Mouse (Mus musculus): Measurements from ENCODE around the gene Rac2. TPM values are rescaled to one million over a fixed set of nuclear protein-coding genes. Genes with fewer than 3 reads are reported as not detected.

Gene Rac2
- polyA plus RNA-seq, 1 experiment from 2014 or later = 11.1 TPM

DNA sequence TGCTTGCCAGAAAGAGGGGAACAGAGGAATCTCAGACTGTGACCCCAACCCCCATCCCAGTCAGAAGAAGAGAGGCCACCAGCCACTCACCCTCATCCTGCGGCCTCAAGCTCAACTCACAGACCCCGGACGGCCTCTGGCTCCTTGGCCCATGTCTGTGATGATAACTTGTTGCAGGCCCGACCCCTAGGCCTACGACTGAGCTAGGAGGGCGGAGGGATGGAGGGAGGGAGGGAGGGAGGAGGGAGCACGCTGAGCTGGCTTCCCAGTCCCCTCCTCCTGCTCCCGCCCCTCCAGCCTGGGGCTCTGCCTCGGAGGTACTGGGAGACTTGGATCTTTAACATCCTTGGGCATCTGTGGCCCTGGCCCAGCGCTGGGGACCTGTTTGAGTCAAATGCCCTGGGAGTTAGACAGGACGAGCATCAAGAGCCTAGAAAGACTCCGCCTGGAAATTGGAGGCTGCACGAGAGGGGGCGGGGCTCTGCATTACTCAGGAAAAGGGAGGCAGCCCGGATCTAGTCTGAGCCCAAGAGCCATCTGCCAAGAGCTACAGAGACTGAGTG, 43.1 kb downstream of the Rac2 start:
- H3K27me3 ChIP-seq = no peaks in the 10 kb centered on the region
- peak overlapping the region; percentile 91 for H3K27ac ChIP-seq
- peaks cover 49% of the 10 kb centered on the region for H3K4me1 ChIP-seq
- peak; percentile 57 for ATAC-seq (replicated peaks; ENCODE audit: low FRiP score)
- no peaks in the 10 kb centered on the region for H3K9me3 ChIP-seq (replicated peaks)
- H3K4me3 ChIP-seq (replicated peaks) = peak overlapping the region; percentile 46
- peak overlapping the region; percentile 73 for H3K4me2 ChIP-seq
- H3K9ac ChIP-seq = peak overlapping the region; percentile 59
- 0 out of 2 replicates have a peak, but pooled peaks cover 9% of the 10 kb centered on the region for H3K36me3 ChIP-seq
- 1% methylated on average over 15 of the region's 15 CpGs for WGBS

GRCm38 (mm10) chr15:78528726-78529411, 43.7 kb downstream of the Rac2 start:
- WGBS = 35% methylated on average over 11 of the region's 11 CpGs
- H3K4me2 ChIP-seq = peak overlapping the region; percentile 73
- H3K27me3 ChIP-seq = no peaks in the 10 kb centered on the region
- peaks cover 49% of the 10 kb centered on the region for H3K4me1 ChIP-seq
- H3K9ac ChIP-seq = peak overlapping the region; percentile 59
- 0 out of 2 replicates have a peak, but pooled peaks have one; percentile 1 for ATAC-seq (replicated peaks; ENCODE audit: low FRiP score)
- 0 out of 2 replicates have a peak, but pooled peaks cover 9% of the 10 kb centered on the region for H3K36me3 ChIP-seq
- H3K4me3 ChIP-seq (replicated peaks) = peak overlapping the region; percentile 46
- H3K27ac ChIP-seq = peak overlapping the region; percentile 91
- no peaks in the 10 kb centered on the region for H3K9me3 ChIP-seq (replicated peaks)

- H3K4me3 ChIP-seq (replicated peaks) = no peak overlapping the region
- H3K9ac ChIP-seq = no peak overlapping the region
- 0 out of 2 replicates have a peak overlapping the region, but pooled peaks have one; percentile 91 for H3K27ac ChIP-seq
- H3K4me1 ChIP-seq = peaks cover 49% of the 10 kb centered on the region
- ATAC-seq (replicated peaks; ENCODE audit: low FRiP score) = no peak
- no peaks in the 10 kb centered on the region for H3K27me3 ChIP-seq
- H3K36me3 ChIP-seq = 0 out of 2 replicates have a peak, but pooled peaks cover 9% of the 10 kb centered on the region
- H3K4me2 ChIP-seq = peak overlapping the region; percentile 73
- WGBS = 73% methylated on average over 7 of the region's 7 CpGs
- H3K9me3 ChIP-seq (replicated peaks) = no peaks in the 10 kb centered on the region
These were observed 44.6 kb downstream of the Rac2 start for GRCm38 (mm10) chr15:78527973-78528372.

DNA sequence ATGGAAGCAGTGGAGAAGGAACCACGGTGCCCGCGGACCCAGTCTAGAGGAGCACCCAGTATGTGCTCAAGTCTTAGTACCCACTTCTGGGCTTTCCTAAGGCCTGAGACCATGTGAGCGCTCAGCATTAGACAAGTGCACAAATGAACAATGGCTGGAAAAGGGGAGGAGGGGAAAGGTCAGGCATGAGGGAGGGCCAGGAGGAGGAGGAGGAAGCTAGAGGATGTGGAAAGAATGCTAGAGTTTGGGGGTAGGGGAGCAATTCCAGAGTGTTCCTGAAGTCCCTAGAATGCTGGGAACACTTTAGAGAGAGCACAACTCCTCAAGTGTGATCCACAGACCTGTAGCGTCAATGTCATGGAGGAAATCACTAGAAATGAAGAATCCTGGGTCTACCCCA, 48.4 kb downstream of the Rac2 start:
- WGBS = 89% methylated on average over 5 of the region's 5 CpGs
- no peak overlapping the region for H3K27ac ChIP-seq
- peaks cover 29% of the 10 kb centered on the region for H3K4me1 ChIP-seq
- H3K4me3 ChIP-seq (replicated peaks) = no peak overlapping the region
- no peaks in the 10 kb centered on the region for H3K9me3 ChIP-seq (replicated peaks)
- no peak for ATAC-seq (replicated peaks; ENCODE audit: low FRiP score)
- no peak overlapping the region for H3K4me2 ChIP-seq
- H3K9ac ChIP-seq = no peak overlapping the region
- 0 out of 2 replicates have a peak, but pooled peaks cover 9% of the 10 kb centered on the region for H3K36me3 ChIP-seq
- H3K27me3 ChIP-seq = no peaks in the 10 kb centered on the region

GRCm38 (mm10) chr15:78521892-78522291, 50.7 kb downstream of the Rac2 start:
- ATAC-seq (replicated peaks; ENCODE audit: low FRiP score) = no peak
- 73% methylated on average over 6 of the region's 6 CpGs for WGBS

GRCm38 (mm10) chr15:78521331-78521730, 51.3 kb downstream of the Rac2 start:
- H3K27me3 ChIP-seq = no peaks in the 10 kb centered on the region
- H3K4me2 ChIP-seq = no peak overlapping the region
- H3K27ac ChIP-seq = no peak overlapping the region
- ATAC-seq (replicated peaks; ENCODE audit: low FRiP score) = no peak
- H3K36me3 ChIP-seq = 0 out of 2 replicates have a peak, but pooled peaks cover 9% of the 10 kb centered on the region
- 71% methylated on average over 8 of the region's 8 CpGs for WGBS
- H3K9me3 ChIP-seq (replicated peaks) = no peaks in the 10 kb centered on the region
- H3K9ac ChIP-seq = no peak overlapping the region
- H3K4me3 ChIP-seq (replicated peaks) = no peak overlapping the region
- peaks cover 14% of the 10 kb centered on the region for H3K4me1 ChIP-seq

More at GRCm38 (mm10) chr15:78521892-78522291, 50.7 kb downstream of the Rac2 start:
- Histone ChIP-seq H3K4me3 (replicated peaks) (no peak overlapping the region), H3K27me3 (no peaks in the 10 kb centered on the region), H3K4me2 (no peak overlapping the region), H3K9ac (no peak overlapping the region), H3K9me3 (replicated peaks) (no peaks in the 10 kb centered on the region), H3K4me1 (peaks cover 13% of the 10 kb centered on the region), H3K36me3 (0 out of 2 replicates have a peak, but pooled peaks cover 9% of the 10 kb centered on the region), H3K27ac (no peak overlapping the region)

- no peak overlapping the region for H3K27ac ChIP-seq
- no peaks in the 10 kb centered on the region for H3K27me3 ChIP-seq
- ATAC-seq (replicated peaks; ENCODE audit: low FRiP score) = no peak
- no peak overlapping the region for H3K9ac ChIP-seq
- 0 out of 2 replicates have a peak, but pooled peaks cover 5% of the 10 kb centered on the region for H3K36me3 ChIP-seq
- WGBS = 67% methylated on average over 13 of the region's 13 CpGs
- H3K4me2 ChIP-seq = no peak overlapping the region
- H3K4me1 ChIP-seq = peaks cover 18% of the 10 kb centered on the region
- no peak overlapping the region for H3K4me3 ChIP-seq (replicated peaks)
- H3K9me3 ChIP-seq (replicated peaks) = no peaks in the 10 kb centered on the region
These were observed 52.4 kb downstream of the Rac2 start for GRCm38 (mm10) chr15:78520112-78520715.

- Histone ChIP-seq H3K4me2 (no peak overlapping the region), H3K27ac (no peak overlapping the region), H3K36me3 (no peaks in the 10 kb centered on the region), H3K9ac (no peak overlapping the region), H3K4me3 (replicated peaks) (no peak overlapping the region), H3K27me3 (no peaks in the 10 kb centered on the region), H3K9me3 (replicated peaks) (no peaks in the 10 kb centered on the region), H3K4me1 (peaks cover 28% of the 10 kb centered on the region)
- no peak for ATAC-seq (replicated peaks; ENCODE audit: low FRiP score)
- 49% methylated on average over 7 of the region's 7 CpGs for whole genome bisulfite sequencing
These were observed 54.4 kb downstream of the Rac2 start for GRCm38 (mm10) chr15:78518221-78518620.

DNA sequence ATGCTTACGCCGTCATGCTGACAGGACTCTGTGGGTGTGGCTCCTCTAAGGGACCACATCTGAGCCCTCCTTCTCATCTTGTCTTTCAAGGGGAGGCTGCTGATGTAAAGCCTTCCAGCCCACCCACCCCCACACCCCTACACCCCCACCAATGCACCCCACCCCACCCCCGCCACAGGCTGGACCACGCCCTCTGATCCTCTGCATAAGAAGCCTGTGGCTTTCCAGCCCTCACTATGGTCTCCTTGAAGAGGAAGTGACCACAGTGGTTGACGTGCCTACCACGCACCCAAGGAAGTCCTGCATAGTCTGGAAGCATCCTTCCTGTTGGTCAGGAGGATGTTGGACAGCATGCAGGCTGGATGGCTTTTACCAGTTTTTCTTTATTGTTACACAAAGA, 56.8 kb downstream of the Rac2 start:
- H3K4me3 ChIP-seq (replicated peaks) = no peak overlapping the region
- H3K9ac ChIP-seq = no peak overlapping the region
- H3K4me2 ChIP-seq = no peak overlapping the region
- H3K4me1 ChIP-seq = peaks cover 47% of the 10 kb centered on the region
- no peak for ATAC-seq (replicated peaks; ENCODE audit: low FRiP score)
- 80% methylated on average over 6 of the region's 6 CpGs for WGBS
- no peaks in the 10 kb centered on the region for H3K36me3 ChIP-seq
- H3K27ac ChIP-seq = no peak overlapping the region
- H3K27me3 ChIP-seq = no peaks in the 10 kb centered on the region
- no peaks in the 10 kb centered on the region for H3K9me3 ChIP-seq (replicated peaks)

DNA sequence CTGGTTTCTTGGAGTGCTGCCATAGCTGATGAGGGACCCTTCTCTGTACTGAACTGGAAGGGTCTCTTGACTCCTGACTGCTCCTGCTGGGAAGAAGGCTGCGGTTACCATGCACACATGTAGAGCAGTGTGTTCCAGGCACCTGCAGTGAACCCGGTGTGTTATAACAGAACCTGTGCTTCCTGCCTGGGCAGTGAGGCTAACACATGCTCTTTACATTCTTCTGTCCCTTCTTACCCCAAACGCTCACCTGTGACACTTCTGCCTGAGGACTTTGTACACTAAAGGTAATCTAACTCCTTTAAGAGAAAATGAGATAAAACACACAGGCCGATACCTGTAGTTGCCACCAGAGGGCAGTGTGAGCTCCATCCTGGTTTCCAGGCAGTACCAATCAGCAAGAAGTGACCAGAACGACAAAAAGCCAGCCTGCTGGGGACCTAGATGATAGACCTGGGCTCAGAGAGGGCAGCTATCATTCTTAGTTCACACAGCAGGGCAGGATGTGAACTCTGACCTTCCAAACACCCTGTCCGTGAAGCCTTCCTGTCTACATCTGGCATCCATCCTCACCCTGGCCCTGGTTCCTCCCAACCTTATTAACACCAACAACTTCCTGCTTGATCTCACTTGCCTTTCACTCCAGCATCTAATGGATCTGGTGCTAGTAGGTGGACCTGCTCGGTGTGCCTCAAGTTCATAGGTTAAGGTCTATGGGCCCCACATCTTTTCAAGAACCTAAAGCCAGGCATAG, 58.0 kb downstream of the Rac2 start:
- WGBS = 28% methylated on average over 7 of the region's 7 CpGs
- Histone ChIP-seq H3K36me3 (no peaks in the 10 kb centered on the region), H3K9me3 (replicated peaks) (no peaks in the 10 kb centered on the region), H3K4me1 (peaks cover 49% of the 10 kb centered on the region), H3K9ac (no peak overlapping the region), H3K27me3 (no peaks in the 10 kb centered on the region), H3K4me3 (replicated peaks) (no peak overlapping the region), H3K4me2 (no peak overlapping the region), H3K27ac (no peak overlapping the region)
- ATAC-seq (replicated peaks; ENCODE audit: low FRiP score) = no peak; the same call in 1 of the 2 replicates

- Histone ChIP-seq H3K9me3 (replicated peaks) (no peaks in the 10 kb centered on the region), H3K4me2 (no peak overlapping the region), H3K27ac (peak overlapping the region; percentile 41; the same call in 1 of the 2 replicates), H3K36me3 (no peaks in the 10 kb centered on the region), H3K4me1 (peaks cover 50% of the 10 kb centered on the region), H3K9ac (no peak overlapping the region), H3K4me3 (replicated peaks) (no peak overlapping the region), H3K27me3 (no peaks in the 10 kb centered on the region)
- WGBS = 74% methylated on average over 14 of the region's 14 CpGs
- ATAC-seq (replicated peaks; ENCODE audit: low FRiP score) = no peak
These were observed 59.6 kb downstream of the Rac2 start for GRCm38 (mm10) chr15:78513019-78513418.

Data from kidney, embryonic 15.5 days (tissue).